Mouse (Mus musculus): ENCODE measurements around the gene B4galt1. TPM values are rescaled to one million over a fixed set of nuclear protein-coding genes. Genes with fewer than 3 reads are reported as not detected.

The B4galt1 gene
- polyA plus RNA-seq, 1 experiment from 2014 or later: 50.1 TPM

GRCm38 (mm10) chr4:40828910-40829309 is 24.9 kb downstream of the B4galt1 start:
- H3K27ac ChIP-seq (ENCODE audit: low read length): no peak overlapping the region
- no peak overlapping the region for H3K4me2 ChIP-seq (ENCODE audit: low read depth, low read length)
- H3K4me3 ChIP-seq (replicated peaks; ENCODE audit: low read length): no peak overlapping the region
- no peak overlapping the region for H3K9ac ChIP-seq (ENCODE audit: low read length)
- 0 out of 2 replicates have a peak, but pooled peaks cover 4% of the 10 kb centered on the region for H3K36me3 ChIP-seq (ENCODE audit: control insufficient read depth, insufficient read depth, low read length)
- peak; percentile 52; the same call in 1 of the 2 replicates for ATAC-seq (ENCODE audit: insufficient read depth, low FRiP score)
- H3K4me1 ChIP-seq (ENCODE audit: control insufficient read depth, insufficient read depth, low read length): no peaks in the 10 kb centered on the region
- no peaks in the 10 kb centered on the region for H3K9me3 ChIP-seq (replicated peaks; ENCODE audit: control insufficient read depth, low read length)
- H3K27me3 ChIP-seq (ENCODE audit: control insufficient read depth, insufficient read depth, low read length): no peaks in the 10 kb centered on the region
- 56% methylated on average over 7 of the region's 7 CpGs for WGBS

GRCm38 (mm10) chr4:40827926-40828325 is 25.9 kb downstream of the B4galt1 start:
- no peak for ATAC-seq (ENCODE audit: insufficient read depth, low FRiP score)

GRCm38 (mm10) chr4:40826810-40827209 is 27.0 kb downstream of the B4galt1 start:
- Histone ChIP-seq H3K4me3 (replicated peaks; ENCODE audit: low read length) (no peak overlapping the region), H3K27me3 (ENCODE audit: control insufficient read depth, insufficient read depth, low read length) (no peaks in the 10 kb centered on the region), H3K36me3 (ENCODE audit: control insufficient read depth, insufficient read depth, low read length) (0 out of 2 replicates have a peak, but pooled peaks cover 4% of the 10 kb centered on the region), H3K27ac (ENCODE audit: low read length) (no peak overlapping the region), H3K9ac (ENCODE audit: low read length) (no peak overlapping the region), H3K4me2 (ENCODE audit: low read depth, low read length) (no peak overlapping the region), H3K4me1 (ENCODE audit: control insufficient read depth, insufficient read depth, low read length) (no peaks in the 10 kb centered on the region; the same call in 1 of the 2 replicates), H3K9me3 (replicated peaks; ENCODE audit: control insufficient read depth, low read length) (no peaks in the 10 kb centered on the region)
- 91% methylated on average over 2 of the region's 2 CpGs for WGBS
- no peak for ATAC-seq (ENCODE audit: insufficient read depth, low FRiP score)

More at GRCm38 (mm10) chr4:40827926-40828325, 25.9 kb downstream of the B4galt1 start:
- no peak overlapping the region for H3K4me2 ChIP-seq (ENCODE audit: low read depth, low read length)
- no peaks in the 10 kb centered on the region for H3K9me3 ChIP-seq (replicated peaks; ENCODE audit: control insufficient read depth, low read length)
- 90% methylated on average over 9 of the region's 9 CpGs for WGBS
- no peak overlapping the region for H3K4me3 ChIP-seq (replicated peaks; ENCODE audit: low read length)
- no peaks in the 10 kb centered on the region; the same call in 1 of the 2 replicates for H3K4me1 ChIP-seq (ENCODE audit: control insufficient read depth, insufficient read depth, low read length)
- no peak overlapping the region for H3K9ac ChIP-seq (ENCODE audit: low read length)
- 0 out of 2 replicates have a peak, but pooled peaks cover 4% of the 10 kb centered on the region for H3K36me3 ChIP-seq (ENCODE audit: control insufficient read depth, insufficient read depth, low read length)
- H3K27me3 ChIP-seq (ENCODE audit: control insufficient read depth, insufficient read depth, low read length): no peaks in the 10 kb centered on the region
- H3K27ac ChIP-seq (ENCODE audit: low read length): no peak overlapping the region

- ATAC-seq (ENCODE audit: insufficient read depth, low FRiP score): no peak
- no peaks in the 10 kb centered on the region for H3K9me3 ChIP-seq (replicated peaks; ENCODE audit: control insufficient read depth, low read length)
- H3K36me3 ChIP-seq (ENCODE audit: control insufficient read depth, insufficient read depth, low read length): 0 out of 2 replicates have a peak, but pooled peaks cover 4% of the 10 kb centered on the region
- no peak overlapping the region for H3K27ac ChIP-seq (ENCODE audit: low read length)
- no peaks in the 10 kb centered on the region; the same call in 1 of the 2 replicates for H3K4me1 ChIP-seq (ENCODE audit: control insufficient read depth, insufficient read depth, low read length)
- 95% methylated on average over 2 of the region's 2 CpGs for WGBS
- H3K9ac ChIP-seq (ENCODE audit: low read length): no peak overlapping the region
- H3K4me3 ChIP-seq (replicated peaks; ENCODE audit: low read length): no peak overlapping the region
- H3K27me3 ChIP-seq (ENCODE audit: control insufficient read depth, insufficient read depth, low read length): no peaks in the 10 kb centered on the region
- H3K4me2 ChIP-seq (ENCODE audit: low read depth, low read length): no peak overlapping the region
These were observed 27.8 kb downstream of the B4galt1 start for GRCm38 (mm10) chr4:40825981-40826380.

- Histone ChIP-seq H3K9ac (ENCODE audit: low read length) (no peak overlapping the region), H3K9me3 (replicated peaks; ENCODE audit: control insufficient read depth, low read length) (no peaks in the 10 kb centered on the region), H3K4me3 (replicated peaks; ENCODE audit: low read length) (no peak overlapping the region), H3K4me2 (ENCODE audit: low read depth, low read length) (no peak overlapping the region), H3K4me1 (ENCODE audit: control insufficient read depth, insufficient read depth, low read length) (no peaks in the 10 kb centered on the region; the same call in 1 of the 2 replicates), H3K36me3 (ENCODE audit: control insufficient read depth, insufficient read depth, low read length) (0 out of 2 replicates have a peak, but pooled peaks cover 4% of the 10 kb centered on the region), H3K27me3 (ENCODE audit: control insufficient read depth, insufficient read depth, low read length) (no peaks in the 10 kb centered on the region), H3K27ac (ENCODE audit: low read length) (no peak overlapping the region)
- no peak for ATAC-seq (ENCODE audit: insufficient read depth, low FRiP score)
- WGBS: 60% methylated on average over 5 of the region's 5 CpGs
These were observed 28.7 kb downstream of the B4galt1 start for GRCm38 (mm10) chr4:40825146-40825545.

- no peaks in the 10 kb centered on the region; the same call in 1 of the 2 replicates for H3K4me1 ChIP-seq (ENCODE audit: control insufficient read depth, insufficient read depth, low read length)
- no peak overlapping the region for H3K9ac ChIP-seq (ENCODE audit: low read length)
- ATAC-seq (ENCODE audit: insufficient read depth, low FRiP score): no peak
- no peak overlapping the region for H3K4me2 ChIP-seq (ENCODE audit: low read depth, low read length)
- H3K36me3 ChIP-seq (ENCODE audit: control insufficient read depth, insufficient read depth, low read length): peaks cover 4% of the 10 kb centered on the region; the same call in 1 of the 2 replicates
- H3K27me3 ChIP-seq (ENCODE audit: control insufficient read depth, insufficient read depth, low read length): no peaks in the 10 kb centered on the region
- H3K27ac ChIP-seq (ENCODE audit: low read length): no peak overlapping the region
- no peak overlapping the region for H3K4me3 ChIP-seq (replicated peaks; ENCODE audit: low read length)
- H3K9me3 ChIP-seq (replicated peaks; ENCODE audit: control insufficient read depth, low read length): no peaks in the 10 kb centered on the region
- WGBS: 83% methylated on average over 7 of the region's 7 CpGs
These were observed 29.3 kb downstream of the B4galt1 start for GRCm38 (mm10) chr4:40824505-40824904.

GRCm38 (mm10) chr4:40823664-40824063 is 30.1 kb downstream of the B4galt1 start:
- Histone ChIP-seq H3K4me2 (ENCODE audit: low read depth, low read length) (no peak overlapping the region), H3K9ac (ENCODE audit: low read length) (no peak overlapping the region), H3K4me1 (ENCODE audit: control insufficient read depth, insufficient read depth, low read length) (peaks cover 2% of the 10 kb centered on the region; the same call in 1 of the 2 replicates), H3K36me3 (ENCODE audit: control insufficient read depth, insufficient read depth, low read length) (peaks cover 4% of the 10 kb centered on the region; the same call in 1 of the 2 replicates), H3K9me3 (replicated peaks; ENCODE audit: control insufficient read depth, low read length) (no peaks in the 10 kb centered on the region), H3K27ac (ENCODE audit: low read length) (no peak overlapping the region), H3K4me3 (replicated peaks; ENCODE audit: low read length) (no peak overlapping the region), H3K27me3 (ENCODE audit: control insufficient read depth, insufficient read depth, low read length) (no peaks in the 10 kb centered on the region)
- no peak for ATAC-seq (ENCODE audit: insufficient read depth, low FRiP score)
- 76% methylated on average over 8 of the region's 8 CpGs for WGBS

GRCm38 (mm10) chr4:40823151-40823550 is 30.7 kb downstream of the B4galt1 start:
- no peak overlapping the region for H3K4me3 ChIP-seq (replicated peaks; ENCODE audit: low read length)
- H3K27ac ChIP-seq (ENCODE audit: low read length): no peak overlapping the region
- H3K4me2 ChIP-seq (ENCODE audit: low read depth, low read length): no peak overlapping the region
- no peak overlapping the region for H3K9ac ChIP-seq (ENCODE audit: low read length)
- H3K27me3 ChIP-seq (ENCODE audit: control insufficient read depth, insufficient read depth, low read length): no peaks in the 10 kb centered on the region
- no peaks in the 10 kb centered on the region for H3K9me3 ChIP-seq (replicated peaks; ENCODE audit: control insufficient read depth, low read length)
- WGBS: 70% methylated on average over 14 of the region's 14 CpGs
- ATAC-seq (ENCODE audit: insufficient read depth, low FRiP score): no peak
- H3K36me3 ChIP-seq (ENCODE audit: control insufficient read depth, insufficient read depth, low read length): peaks cover 4% of the 10 kb centered on the region; the same call in 1 of the 2 replicates
- H3K4me1 ChIP-seq (ENCODE audit: control insufficient read depth, insufficient read depth, low read length): peaks cover 7% of the 10 kb centered on the region; the same call in 1 of the 2 replicates

- H3K9ac ChIP-seq (ENCODE audit: low read length): no peak overlapping the region
- no peak overlapping the region for H3K27ac ChIP-seq (ENCODE audit: low read length)
- peaks cover 4% of the 10 kb centered on the region; the same call in 1 of the 2 replicates for H3K36me3 ChIP-seq (ENCODE audit: control insufficient read depth, insufficient read depth, low read length)
- no peaks in the 10 kb centered on the region for H3K9me3 ChIP-seq (replicated peaks; ENCODE audit: control insufficient read depth, low read length)
- no peak overlapping the region for H3K4me3 ChIP-seq (replicated peaks; ENCODE audit: low read length)
- H3K27me3 ChIP-seq (ENCODE audit: control insufficient read depth, insufficient read depth, low read length): no peaks in the 10 kb centered on the region
- peaks cover 7% of the 10 kb centered on the region for H3K4me1 ChIP-seq (ENCODE audit: control insufficient read depth, insufficient read depth, low read length)
- no peak for ATAC-seq (ENCODE audit: insufficient read depth, low FRiP score)
- no peak overlapping the region for H3K4me2 ChIP-seq (ENCODE audit: low read depth, low read length)
- WGBS: 83% methylated on average over 8 of the region's 8 CpGs
These were observed 32.3 kb downstream of the B4galt1 start for GRCm38 (mm10) chr4:40821303-40822023.
